30 mouse cellular contexts compared by ENCODE assay signal in genomic region chr3:87940611-87941010, GRCm38 (mm10). TPM values are rescaled to one million over a fixed set of nuclear protein-coding genes. Genes with fewer than 3 reads are reported as not detected.
"Had no signal": no experiment of that assay in that cellular context is flagged by ENCODE, and none has a peak within 500 bp of the region (broad histone marks: within the 10 kb centered on the region; RNA-seq: fewer than 3 reads in every experiment).

No protein-coding gene starts in this region.

- H3K27me3 ChIP-seq: hindbrain, embryonic 12.5 days; kidney, embryonic 15.5 days; limb, embryonic 13.5 days; limb, embryonic 15.5 days had no signal

- H3K9ac ChIP-seq: heart, embryonic 12.5 days; hindbrain, embryonic 12.5 days; hindbrain, embryonic 14.5 days; kidney, embryonic 15.5 days; limb, embryonic 13.5 days; limb, embryonic 15.5 days; liver, embryonic 13.5 days had no signal

- H3K4me3 ChIP-seq: gastrocnemius, adult 2 months; heart, embryonic 10.5 days; heart, embryonic 12.5 days; hindbrain, embryonic 10.5 days; hindbrain, embryonic 12.5 days; kidney, embryonic 15.5 days; limb, embryonic 13.5 days; limb, embryonic 15.5 days; liver, embryonic 13.5 days had no signal

- ATAC-seq: hindbrain, embryonic 16.5 days; intestine, embryonic 16.5 days had no signal

- H3K4me2 ChIP-seq: heart, embryonic 12.5 days; hindbrain, embryonic 12.5 days; hindbrain, embryonic 14.5 days; kidney, embryonic 15.5 days; limb, embryonic 13.5 days; limb, embryonic 15.5 days; liver, embryonic 13.5 days had no signal

- H3K27ac ChIP-seq: gastrocnemius, adult 2 months; heart, embryonic 10.5 days; hindbrain, embryonic 10.5 days; hindbrain, embryonic 12.5 days; hindbrain, embryonic 14.5 days; kidney, embryonic 15.5 days; limb, embryonic 13.5 days; limb, embryonic 15.5 days; liver, embryonic 13.5 days had no signal

- DNase-seq: gastrocnemius, adult 2 months; gastrocnemius, postnatal 10 days; gastrocnemius, postnatal 25 days; heart, adult 18-20 months; heart, postnatal 10 days; heart, postnatal 4 days; kidney, adult 11 months; kidney, adult 2 months; kidney, adult 9 months; kidney, postnatal 10 days; kidney, postnatal 25 days; layer of hippocampus, adult 9-11 months; layer of hippocampus, postnatal 36 days; left cerebral cortex, postnatal 4 days; liver, embryonic 13.5 days had no signal

- H3K9me3 ChIP-seq: heart, embryonic 10.5 days; heart, embryonic 12.5 days; hindbrain, embryonic 10.5 days; hindbrain, embryonic 12.5 days; kidney, embryonic 15.5 days; limb, embryonic 13.5 days; limb, embryonic 15.5 days; liver, embryonic 13.5 days had no signal

RNA-seq across cellular contexts. Expression of gene Crabp2, which starts 7.9 kb away (rescaled TPM):
- total RNA-seq: granulocyte monocyte progenitor cell, adult 5-6 weeks; heart, adult 18-20 months; heart, adult 8-10 months; heart, postnatal 25 days; liver, adult 2 months had no signal
- polyA plus RNA-seq: large intestine, adult 2 months; liver, adult 2 months had no signal
